Mouse (Mus musculus): ENCODE measurements at regions not wholly inside any gene's neighbourhood (a gene's known extent, or its start where the extent isn't known, plus 50 kb on each side); places are given as distances from the start of the nearest gene placed in this dataset.

GRCm38 (mm10) chr3:100364706-100365105, 124.4 kb downstream of the Tent5c start:
- ATAC-seq (ENCODE audit: insufficient read depth) (no peak), DNase-seq (ENCODE audit: low read depth in 3 of 3, low spot score in 3 of 3) (no peak)
- Histone ChIP-seq H3K9ac (replicated peaks) (no peak overlapping the region), H3K4me3 (ENCODE audit: insufficient read depth in 1 of 2, low read depth in 2 of 2, low read length in 2 of 2) (no peak overlapping the region), H3K4me1 (replicated peaks; ENCODE audit: control insufficient read depth in 2 of 2, insufficient read depth in 2 of 2, low read length in 1 of 2) (0 out of 4 replicates have a peak, but pooled peaks cover 0 to 3% of the 10 kb centered on the region in 2 experiments), H3K27me3 (ENCODE audit: control insufficient read depth, insufficient read depth, low read length) (no peaks in the 10 kb centered on the region; the same call in 1 of the 2 replicates), H3K27ac (no peak overlapping the region), H3K36me3 (replicated peaks; ENCODE audit: control insufficient read depth, insufficient read depth, low read depth) (no peaks in the 10 kb centered on the region), H3K4me2 (ENCODE audit: low read depth) (no peak overlapping the region), H3K9me3 (ENCODE audit: control insufficient read depth, low read length) (no peaks in the 10 kb centered on the region)
- WGBS (ENCODE audit: insufficient replicate concordance), result 68% methylated on average over 2 of the region's 2 CpGs
- TF ChIP-seq CTCF (IDR thresholded peaks at IDR 0.05; ENCODE audit: low read depth), result no peak
- no peak for TF ChIP-seq EP300 (IDR thresholded peaks at IDR 0.05; ENCODE audit: low read depth)

GRCm38 (mm10) chr3:100362983-100363382, 126.1 kb downstream of the Tent5c start:
- ATAC-seq (ENCODE audit: insufficient read depth), result no peak
- 65% methylated on average over 3 of the region's 3 CpGs for WGBS (ENCODE audit: insufficient replicate concordance)

GRCm38 (mm10) chr3:100360019-100360418, 129.1 kb downstream of the Tent5c start:
- H3K4me3 ChIP-seq (ENCODE audit: insufficient read depth in 1 of 2, low read depth in 2 of 2, low read length in 2 of 2), result no peak overlapping the region
- no peak overlapping the region for H3K27ac ChIP-seq
- 43% methylated on average over 3 of the region's 3 CpGs for WGBS (ENCODE audit: insufficient replicate concordance)
- TF ChIP-seq EP300 (IDR thresholded peaks at IDR 0.05; ENCODE audit: low read depth), result no peak
- no peak for TF ChIP-seq CTCF (IDR thresholded peaks at IDR 0.05; ENCODE audit: low read depth)
- no peak for ATAC-seq (ENCODE audit: insufficient read depth)
- no peak for DNase-seq (ENCODE audit: low read depth in 3 of 3, low spot score in 3 of 3)
- no peak overlapping the region for H3K4me2 ChIP-seq (ENCODE audit: low read depth)
- no peaks in the 10 kb centered on the region for H3K36me3 ChIP-seq (replicated peaks; ENCODE audit: control insufficient read depth, insufficient read depth, low read depth)
- no peaks in the 10 kb centered on the region for H3K4me1 ChIP-seq (replicated peaks; ENCODE audit: control insufficient read depth in 2 of 2, insufficient read depth in 2 of 2, low read length in 1 of 2)
- no peaks in the 10 kb centered on the region for H3K9me3 ChIP-seq (ENCODE audit: control insufficient read depth, low read length)
- H3K9ac ChIP-seq (replicated peaks), result no peak overlapping the region
- H3K27me3 ChIP-seq (ENCODE audit: control insufficient read depth, insufficient read depth, low read length), result no peaks in the 10 kb centered on the region; the same call in 1 of the 2 replicates

More at GRCm38 (mm10) chr3:100362983-100363382, 126.1 kb downstream of the Tent5c start:
- H3K27me3 ChIP-seq (ENCODE audit: control insufficient read depth, insufficient read depth, low read length), result no peaks in the 10 kb centered on the region; the same call in 1 of the 2 replicates
- no peak overlapping the region for H3K27ac ChIP-seq
- no peak overlapping the region for H3K9ac ChIP-seq (replicated peaks)
- no peaks in the 10 kb centered on the region for H3K36me3 ChIP-seq (replicated peaks; ENCODE audit: control insufficient read depth, insufficient read depth, low read depth)
- DNase-seq (ENCODE audit: low read depth in 3 of 3, low spot score in 3 of 3), result no peak
- H3K4me1 ChIP-seq (replicated peaks; ENCODE audit: control insufficient read depth in 2 of 2, insufficient read depth in 2 of 2, low read length in 1 of 2), result 0 out of 4 replicates have a peak, but pooled peaks cover 0 to 3% of the 10 kb centered on the region in 2 experiments
- H3K9me3 ChIP-seq (ENCODE audit: control insufficient read depth, low read length), result no peaks in the 10 kb centered on the region
- H3K4me2 ChIP-seq (ENCODE audit: low read depth), result no peak overlapping the region
- no peak overlapping the region for H3K4me3 ChIP-seq (ENCODE audit: insufficient read depth in 1 of 2, low read depth in 2 of 2, low read length in 2 of 2)
- TF ChIP-seq EP300 (IDR thresholded peaks at IDR 0.05; ENCODE audit: low read depth) (no peak), CTCF (IDR thresholded peaks at IDR 0.05; ENCODE audit: low read depth) (no peak)

- H3K36me3 ChIP-seq (replicated peaks; ENCODE audit: control insufficient read depth, insufficient read depth, low read depth), result no peaks in the 10 kb centered on the region
- no peak overlapping the region for H3K9ac ChIP-seq (replicated peaks)
- no peak overlapping the region for H3K4me3 ChIP-seq (ENCODE audit: insufficient read depth in 1 of 2, low read depth in 2 of 2, low read length in 2 of 2)
- DNase-seq (ENCODE audit: low read depth in 3 of 3, low spot score in 3 of 3), result peak; percentile 5 to 19 (median 6)
- no peak for ATAC-seq (ENCODE audit: insufficient read depth)
- no peaks in the 10 kb centered on the region; the same call in 1 of the 2 replicates for H3K27me3 ChIP-seq (ENCODE audit: control insufficient read depth, insufficient read depth, low read length)
- TF ChIP-seq EP300 (IDR thresholded peaks at IDR 0.05; ENCODE audit: low read depth) (no peak), CTCF (IDR thresholded peaks at IDR 0.05; ENCODE audit: low read depth) (peak; percentile 66)
- H3K9me3 ChIP-seq (ENCODE audit: control insufficient read depth, low read length), result no peaks in the 10 kb centered on the region
- H3K4me2 ChIP-seq (ENCODE audit: low read depth), result no peak overlapping the region; the same call in 1 of the 2 replicates
- H3K27ac ChIP-seq, result no peak overlapping the region
- WGBS (ENCODE audit: insufficient replicate concordance), result 17% methylated on average over 8 of the region's 8 CpGs
- H3K4me1 ChIP-seq (replicated peaks; ENCODE audit: control insufficient read depth in 2 of 2, insufficient read depth in 2 of 2, low read length in 1 of 2), result no peaks in the 10 kb centered on the region
Observed at GRCm38 (mm10) chr3:100359036-100359435, 130.1 kb downstream of the Tent5c start.

- Histone ChIP-seq H3K4me2 (ENCODE audit: low read depth) (no peak overlapping the region), H3K4me3 (ENCODE audit: insufficient read depth in 1 of 2, low read depth in 2 of 2, low read length in 2 of 2) (no peak overlapping the region), H3K9me3 (ENCODE audit: control insufficient read depth, low read length) (no peaks in the 10 kb centered on the region), H3K9ac (replicated peaks) (no peak overlapping the region), H3K27me3 (ENCODE audit: control insufficient read depth, insufficient read depth, low read length) (no peaks in the 10 kb centered on the region; the same call in 1 of the 2 replicates), H3K4me1 (replicated peaks; ENCODE audit: control insufficient read depth in 2 of 2, insufficient read depth in 2 of 2, low read length in 1 of 2) (no peaks in the 10 kb centered on the region), H3K36me3 (replicated peaks; ENCODE audit: control insufficient read depth, insufficient read depth, low read depth) (no peaks in the 10 kb centered on the region), H3K27ac (no peak overlapping the region)
- ATAC-seq (ENCODE audit: insufficient read depth) (no peak), DNase-seq (ENCODE audit: low read depth in 3 of 3, low spot score in 3 of 3) (no peak)
- 62% methylated on average over 2 of the region's 2 CpGs for WGBS (ENCODE audit: insufficient replicate concordance)
- TF ChIP-seq CTCF (IDR thresholded peaks at IDR 0.05; ENCODE audit: low read depth), result no peak
- no peak for TF ChIP-seq EP300 (IDR thresholded peaks at IDR 0.05; ENCODE audit: low read depth)
Observed at GRCm38 (mm10) chr3:100333478-100333877, 155.6 kb downstream of the Tent5c start.
